Mouse (Mus musculus): ENCODE measurements at regions not wholly inside any gene's neighbourhood (a gene's known extent, or its start where the extent isn't known, plus 50 kb on each side); places are given as distances from the start of the nearest gene placed in this dataset.

GRCm38 (mm10) chr13:111980205-111980595 is 171.4 kb upstream of the Map3k1 start:
- no peak for TF ChIP-seq POLR2A (IDR thresholded peaks at IDR 0.05; ENCODE audit: insufficient read depth, low read depth, low read length)
- no peak for TF ChIP-seq CTCF (IDR thresholded peaks at IDR 0.05)

Measured in heart, adult 2 months (tissue).